Mouse (Mus musculus) cerebellum, adult 9-11 months (tissue): ENCODE measurements around the gene Ints6l.

Experiments
- DNase-seq: peaks from one replicate; pipeline ENCODE4 v3.0.0; 2022

The Ints6l gene

DNA sequence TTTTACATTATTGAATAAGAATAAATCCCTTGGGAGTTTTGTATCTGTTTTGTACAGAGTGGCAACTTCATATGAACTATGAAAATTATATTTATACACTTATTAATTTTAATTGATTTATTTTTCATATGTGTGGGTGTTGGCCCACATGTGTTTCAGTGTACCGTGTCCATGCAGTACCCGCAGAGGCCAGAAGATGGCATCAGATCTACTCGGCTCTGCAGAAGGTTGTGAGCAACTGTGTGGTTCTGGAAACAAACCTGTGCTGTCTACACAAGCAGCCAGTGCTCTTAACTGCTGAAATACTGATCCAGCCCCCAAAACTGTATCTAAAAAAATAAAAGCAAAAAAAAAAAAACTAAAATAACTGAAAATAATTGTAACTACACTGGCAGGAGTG is 76.6 kb downstream of the Ints6l start:
- DNase-seq = peak; percentile 28

DNA sequence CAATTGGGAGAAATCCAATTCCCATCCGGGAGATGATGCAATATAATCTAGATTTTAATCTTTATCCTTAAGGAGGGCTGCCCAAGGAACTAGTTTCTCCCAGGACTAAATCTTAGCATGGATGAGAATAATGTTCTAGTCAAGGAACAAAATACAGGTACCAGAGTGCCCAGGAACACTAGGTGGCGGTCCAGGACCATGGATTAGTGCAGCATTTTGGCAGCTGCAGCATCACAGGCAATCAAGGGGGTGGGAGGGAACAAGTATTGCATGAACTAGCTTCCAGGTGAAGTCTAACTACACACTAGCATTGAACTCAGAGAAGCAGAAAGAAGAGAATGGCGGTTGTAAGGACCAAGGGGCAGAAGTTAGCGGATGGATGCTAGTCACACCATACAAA is 82.5 kb downstream of the Ints6l start:
- peak; percentile 2 for DNase-seq

DNA sequence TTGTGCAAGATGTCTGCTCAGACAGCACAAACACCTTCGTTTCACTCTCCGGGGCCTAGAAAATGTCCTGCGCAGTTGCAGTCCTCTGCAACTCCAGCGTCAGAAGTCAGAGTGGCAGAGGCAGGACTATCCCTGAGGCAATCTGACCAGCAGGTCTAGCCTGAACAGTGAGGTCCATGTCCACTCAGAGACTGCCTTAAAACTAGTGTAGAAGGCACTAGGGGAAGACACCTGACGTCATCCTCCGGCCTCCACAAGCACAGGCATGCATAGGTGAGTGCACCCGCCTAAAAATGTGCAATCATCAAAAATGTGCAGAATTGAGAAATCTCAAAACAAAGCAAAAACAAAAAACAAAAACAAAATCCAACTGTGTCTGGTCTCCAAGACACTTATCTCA is 94.8 kb downstream of the Ints6l start, which contains the start of gene Gm648:
Gm648 (minus strand) TSS at position 101 of the 400 bp plus-strand sequence.
- no peak for DNase-seq

DNA sequence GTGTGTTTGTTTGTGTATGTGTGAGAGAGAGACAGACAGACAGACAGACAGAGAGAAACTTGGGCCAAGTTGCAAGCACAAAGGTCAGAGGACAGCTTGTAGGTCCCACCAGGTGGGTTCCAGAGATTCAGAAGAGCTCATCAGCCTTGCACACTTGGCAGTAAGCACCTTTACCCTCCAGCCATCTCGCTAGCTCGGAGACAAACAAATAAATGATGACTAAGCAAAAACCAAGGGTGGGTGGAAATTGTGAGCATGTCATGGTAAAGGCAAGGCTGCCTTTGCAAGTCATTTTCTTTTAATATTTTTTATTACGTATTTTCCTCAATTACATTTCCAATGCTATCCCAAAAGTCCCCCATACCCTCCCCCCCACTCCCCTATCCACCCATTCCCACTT is 98.9 kb downstream of the Ints6l start:
- no peak for DNase-seq
